8 mouse cellular contexts compared by ENCODE assay signal in the genomic region with DNA sequence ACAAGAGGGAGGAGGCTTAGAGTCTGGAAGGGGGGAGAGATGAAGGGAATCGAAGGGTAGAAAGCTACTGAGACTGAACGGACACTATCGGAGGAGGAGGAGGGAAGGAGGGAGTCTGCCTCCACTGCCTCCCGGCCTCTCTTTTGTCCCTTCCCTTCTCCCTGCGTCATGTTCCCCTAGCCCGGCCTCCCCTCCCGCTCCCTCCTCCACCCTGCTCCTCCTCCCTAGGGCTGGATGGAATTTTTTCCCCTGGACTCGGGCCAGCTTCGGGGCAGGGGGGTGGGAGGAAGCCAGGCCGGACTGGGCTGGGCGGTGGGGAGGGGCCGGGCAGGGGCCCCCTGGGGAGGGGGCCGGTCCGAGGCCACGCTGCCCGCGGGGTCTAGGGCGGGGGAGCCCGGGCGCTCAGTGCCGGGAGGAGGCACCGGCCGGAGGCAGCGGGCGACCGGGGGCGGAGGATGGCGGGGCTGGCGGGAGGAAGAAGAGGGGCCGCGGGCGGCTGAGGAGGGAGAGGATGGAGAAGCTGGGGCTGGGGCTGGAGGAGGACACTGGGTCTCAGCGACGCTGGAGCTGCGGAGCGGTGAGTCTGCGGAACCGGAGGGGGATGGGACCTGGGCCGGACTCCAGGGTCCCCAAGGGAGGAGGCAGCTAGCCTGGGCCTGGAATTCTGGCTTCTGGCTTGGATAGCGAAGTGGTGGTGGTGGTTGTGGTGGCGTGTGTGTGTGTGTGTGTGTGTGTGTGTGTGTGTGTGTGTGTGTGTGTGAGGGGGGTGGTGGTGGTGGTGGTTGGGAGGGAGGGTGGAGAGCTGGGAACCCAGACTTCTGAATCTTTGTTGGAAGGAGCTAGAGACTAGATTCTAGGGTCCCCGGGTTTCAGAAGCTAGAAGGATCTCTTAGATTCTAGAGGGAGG. TPM values are rescaled to one million over a fixed set of nuclear protein-coding genes. Genes with fewer than 3 reads are reported as not detected.
DNase-seq lines count a peak whose midpoint lies in the region; ATAC-seq and TF ChIP-seq lines count a peak whose summit lies in the region.

A gene (plus strand): TSS at position 408 of the 907 bp plus-strand sequence.

- TF ChIP-seq CTCF in cortical plate, adult 2 months (IDR thresholded peaks at IDR 0.05; ENCODE audit: extremely low read depth, insufficient read depth, low read length): no peak
- no peak for TF ChIP-seq CTCF in left cerebral cortex, adult 2 months (IDR thresholded peaks at IDR 0.05)

- H3K36me3 ChIP-seq in hindbrain, embryonic 16.5 days (ENCODE audit: control insufficient read depth, insufficient read depth, low read length): no peaks in the 10 kb centered on the region

- TF ChIP-seq POLR2A in cortical plate, adult 2 months (IDR thresholded peaks at IDR 0.05; ENCODE audit: extremely low read depth, insufficient read depth, low read length): peak; percentile 99

- peak; percentile 97 to 98 for DNase-seq in adrenal gland, adult 18-20 months (ENCODE audit: low spot score in 2 of 2)
- DNase-seq in gastrocnemius, postnatal 10 days: peak; percentile 95
- peak; percentile 89 to 94 for DNase-seq in left cerebral cortex, adult 2 months (ENCODE audit: extremely low spot score in 1 of 2, low spot score in 2 of 2)
- DNase-seq in lung, postnatal 4 days: peak; percentile 95 to 96
- DNase-seq in right cerebral cortex, adult 2 months (ENCODE audit: low spot score in 2 of 2): peak; percentile 83 to 91

- peak within 1 kb of the TSS; percentile 93 for H3K4me3 ChIP-seq in cortical plate, adult 2 months (ENCODE audit: insufficient read depth, low read length)
- peak within 1 kb of the TSS; percentile 87 for H3K4me3 ChIP-seq in hindbrain, embryonic 16.5 days (ENCODE audit: low read length)
- H3K4me3 ChIP-seq in left cerebral cortex, adult 2 months: peak within 1 kb of the TSS; percentile 89

- peak; percentile 84 for ATAC-seq in hindbrain, embryonic 16.5 days
- ATAC-seq in monocyte, adult 5-6 weeks (replicated peaks; ENCODE audit: insufficient number of reproducible peaks, low FRiP score, low TSS enrichment, poor library complexity, severe bottlenecking): no peak

- intact Hi-C loops in left cerebral cortex, adult 2 months (cut with DNase I): loop anchor here (2.0 to 10.0 kb wide), 4 partner anchors 60 to 452 kb away; a partner anchor contains a TSS

- H3K4me1 ChIP-seq in cortical plate, adult 2 months (ENCODE audit: control insufficient read depth, insufficient read depth, low read length): no peaks in the 10 kb centered on the region; the same call in 1 of the 2 replicates
- peaks cover 22% of the 10 kb centered on the region for H3K4me1 ChIP-seq in hindbrain, embryonic 16.5 days (ENCODE audit: control insufficient read depth, insufficient read depth, low read depth, low read length)

- H3K27ac ChIP-seq in cortical plate, adult 2 months (ENCODE audit: insufficient read depth, low read length): peak within 1 kb of the TSS; percentile 96
- H3K27ac ChIP-seq in hindbrain, embryonic 16.5 days (ENCODE audit: low read depth, low read length): peak within 1 kb of the TSS; percentile 100
- peak within 1 kb of the TSS; percentile 99 for H3K27ac ChIP-seq in left cerebral cortex, adult 2 months

- peak within 1 kb of the TSS; percentile 84 for H3K4me2 ChIP-seq in hindbrain, embryonic 16.5 days (ENCODE audit: low read length)

- H3K9ac ChIP-seq in hindbrain, embryonic 16.5 days (ENCODE audit: low read depth, low read length): peak within 1 kb of the TSS; percentile 98

- under 1% methylated on average over 41 of the region's 42 CpGs for WGBS in hindbrain, embryonic 16.5 days

- H3K9me3 ChIP-seq in hindbrain, embryonic 16.5 days (ENCODE audit: control insufficient read depth, low read length): no peaks in the 10 kb centered on the region

- no peaks in the 10 kb centered on the region for H3K27me3 ChIP-seq in hindbrain, embryonic 16.5 days (replicated peaks; ENCODE audit: control insufficient read depth, insufficient read depth, low read length)

RNA-seq across cellular contexts. Expression of the gene that starts here (rescaled TPM):
- total RNA-seq in adrenal gland, adult 18-20 months (2021): 10 to 100 TPM; 50.0 to 52.8 TPM
- polyA plus RNA-seq in cortical plate, adult 2 months (2012; rRNA removed): 92.5 and 111 TPM in 2 replicates
- total RNA-seq in gastrocnemius, postnatal 10 days (2021): 10 to 100 TPM; 14.3 to 28.7 TPM
- polyA plus RNA-seq in hindbrain, embryonic 16.5 days (2015; fragmentation: Nextera tagmentation; extraction: Ambion mirVana): 24.4 and 24.6 TPM in 2 replicates
- 100 to 1,000 TPM; 107 to 114 TPM for total RNA-seq in left cerebral cortex, adult 2 months (2021)
- 0.10 TPM in 1 of 3 replicates, not detected in the others for total RNA-seq in monocyte, adult 5-6 weeks (2017)

Comparison
In these comparisons a context has a peak if more than half of its experiments do, and no peak if none do; other contexts are left out.
1. RNA of the gene that starts here (total RNA-seq): 107 to 114 TPM in left cerebral cortex, adult 2 months, 50.0 to 52.8 TPM in adrenal gland, adult 18-20 months and 14.3 to 28.7 TPM in gastrocnemius, postnatal 10 days; 0.10 TPM in monocyte, adult 5-6 weeks; every median in the first group is over 10 times any median in the second.
2. Peak in every context shown above with its lines, with median percentiles within 50 percentile points of each other: DNase-seq, H3K27ac ChIP-seq and H3K4me3 ChIP-seq.